Mouse (Mus musculus) cortical plate, adult 2 months (tissue): ENCODE measurements around the gene Thrb.

Source experiments
- CTCF ChIP-seq: fragments of 200-500 bp; IDR thresholded peaks from 2 replicates; pipeline ENCODE4 v1.5.1; 2011; ENCODE audit warnings: mild to moderate bottlenecking, control low read depth, low read length; ENCODE audit not compliant: insufficient read depth; ENCODE audit errors: extremely low read depth
- POLR2A ChIP-seq: fragments of 200-500 bp; IDR thresholded peaks from 2 replicates; pipeline ENCODE4 v1.6.1; 2011; ENCODE audit warnings: mild to moderate bottlenecking, low read length, control low read depth; ENCODE audit not compliant: insufficient read depth; ENCODE audit errors: extremely low read depth

- TF ChIP-seq CTCF = no peak
- no peak for TF ChIP-seq POLR2A
Measured at GRCm38 (mm10) chr14:17733077-17733778, 73.2 kb downstream of the Thrb start.
